Mouse (Mus musculus): Measurements from ENCODE around the gene Sell. TPM values are rescaled to one million over a fixed set of nuclear protein-coding genes. Genes with fewer than 3 reads are reported as not detected.

The Sell gene
- polyA plus RNA-seq, 1 experiment from 2014 or later: 0.26 TPM

GRCm38 (mm10) chr1:164073803-164074202 is 12.0 kb downstream of the Sell start:
- Histone ChIP-seq H3K4me3 (ENCODE audit: low read depth, low read length) (no peak overlapping the region), H3K4me2 (no peak overlapping the region), H3K36me3 (ENCODE audit: insufficient read depth) (no peaks in the 10 kb centered on the region), H3K4me1 (ENCODE audit: insufficient read depth) (no peaks in the 10 kb centered on the region), H3K9me3 (ENCODE audit: low read depth, low read length) (no peaks in the 10 kb centered on the region), H3K27me3 (ENCODE audit: insufficient read depth, low read length) (no peaks in the 10 kb centered on the region), H3K9ac (no peak overlapping the region), H3K27ac (ENCODE audit: low read depth) (no peak overlapping the region)
- TF ChIP-seq CTCF (IDR thresholded peaks at IDR 0.05; ENCODE audit: low read depth): no peak
- 74% methylated on average over 7 of the region's 7 CpGs for WGBS
- no peak for ATAC-seq (ENCODE audit: insufficient read depth)
- DNase-seq: no peak

- Histone ChIP-seq H3K4me1 (ENCODE audit: insufficient read depth) (no peaks in the 10 kb centered on the region), H3K9ac (no peak overlapping the region), H3K27ac (ENCODE audit: low read depth) (no peak overlapping the region), H3K36me3 (ENCODE audit: insufficient read depth) (no peaks in the 10 kb centered on the region), H3K9me3 (ENCODE audit: low read depth, low read length) (no peaks in the 10 kb centered on the region), H3K4me3 (ENCODE audit: low read depth, low read length) (no peak overlapping the region), H3K4me2 (no peak overlapping the region), H3K27me3 (ENCODE audit: insufficient read depth, low read length) (no peaks in the 10 kb centered on the region)
- TF ChIP-seq CTCF (IDR thresholded peaks at IDR 0.05; ENCODE audit: low read depth): no peak
- no peak for DNase-seq
- WGBS: 85% methylated on average over 2 of the region's 2 CpGs
- no peak for ATAC-seq (ENCODE audit: insufficient read depth)
Observed at GRCm38 (mm10) chr1:164074606-164075140, 12.9 kb downstream of the Sell start.

- Histone ChIP-seq H3K9ac (no peak overlapping the region), H3K4me1 (ENCODE audit: insufficient read depth) (no peaks in the 10 kb centered on the region), H3K9me3 (ENCODE audit: low read depth, low read length) (no peaks in the 10 kb centered on the region), H3K4me2 (no peak overlapping the region), H3K4me3 (ENCODE audit: low read depth, low read length) (no peak overlapping the region), H3K27ac (ENCODE audit: low read depth) (no peak overlapping the region), H3K36me3 (ENCODE audit: insufficient read depth) (no peaks in the 10 kb centered on the region), H3K27me3 (ENCODE audit: insufficient read depth, low read length) (no peaks in the 10 kb centered on the region)
- WGBS: 89% methylated on average over 1 of the region's 1 CpGs
- DNase-seq (no peak), ATAC-seq (ENCODE audit: insufficient read depth) (no peak)
- no peak for TF ChIP-seq CTCF (IDR thresholded peaks at IDR 0.05; ENCODE audit: low read depth)
Observed at GRCm38 (mm10) chr1:164075416-164075815, 13.6 kb downstream of the Sell start.

- Histone ChIP-seq H3K27me3 (ENCODE audit: insufficient read depth, low read length) (no peaks in the 10 kb centered on the region), H3K9me3 (ENCODE audit: low read depth, low read length) (no peaks in the 10 kb centered on the region), H3K4me2 (no peak overlapping the region), H3K27ac (ENCODE audit: low read depth) (no peak overlapping the region), H3K4me3 (ENCODE audit: low read depth, low read length) (no peak overlapping the region), H3K36me3 (ENCODE audit: insufficient read depth) (no peaks in the 10 kb centered on the region), H3K4me1 (ENCODE audit: insufficient read depth) (no peaks in the 10 kb centered on the region), H3K9ac (no peak overlapping the region)
- 53% methylated on average over 1 of the region's 1 CpGs for WGBS
- ATAC-seq (ENCODE audit: insufficient read depth) (no peak), DNase-seq (no peak)
- no peak for TF ChIP-seq CTCF (IDR thresholded peaks at IDR 0.05; ENCODE audit: low read depth)
Observed at GRCm38 (mm10) chr1:164076441-164076840, 14.7 kb downstream of the Sell start.

- DNase-seq (no peak), ATAC-seq (ENCODE audit: insufficient read depth) (no peak)
- Histone ChIP-seq H3K4me2 (no peak overlapping the region), H3K4me3 (ENCODE audit: low read depth, low read length) (no peak overlapping the region), H3K9ac (no peak overlapping the region), H3K4me1 (ENCODE audit: insufficient read depth) (no peaks in the 10 kb centered on the region), H3K27ac (ENCODE audit: low read depth) (no peak overlapping the region), H3K9me3 (ENCODE audit: low read depth, low read length) (no peaks in the 10 kb centered on the region), H3K27me3 (ENCODE audit: insufficient read depth, low read length) (no peaks in the 10 kb centered on the region), H3K36me3 (ENCODE audit: insufficient read depth) (no peaks in the 10 kb centered on the region)
- no peak for TF ChIP-seq CTCF (IDR thresholded peaks at IDR 0.05; ENCODE audit: low read depth)
- 79% methylated on average over 3 of the region's 3 CpGs for WGBS
Observed at GRCm38 (mm10) chr1:164077031-164077430, 15.2 kb downstream of the Sell start.

- TF ChIP-seq CTCF (IDR thresholded peaks at IDR 0.05; ENCODE audit: low read depth): no peak
- no peaks in the 10 kb centered on the region for H3K4me1 ChIP-seq (ENCODE audit: insufficient read depth)
- no peak overlapping the region for H3K4me3 ChIP-seq (ENCODE audit: low read depth, low read length)
- no peak overlapping the region for H3K27ac ChIP-seq (ENCODE audit: low read depth)
- no peaks in the 10 kb centered on the region for H3K9me3 ChIP-seq (ENCODE audit: low read depth, low read length)
- WGBS: 75% methylated on average over 4 of the region's 4 CpGs
- H3K27me3 ChIP-seq (ENCODE audit: insufficient read depth, low read length): no peaks in the 10 kb centered on the region
- H3K36me3 ChIP-seq (ENCODE audit: insufficient read depth): no peaks in the 10 kb centered on the region
- DNase-seq: no peak
- H3K9ac ChIP-seq: no peak overlapping the region
- no peak overlapping the region for H3K4me2 ChIP-seq
- ATAC-seq (ENCODE audit: insufficient read depth): no peak
Observed at GRCm38 (mm10) chr1:164078323-164078741, 16.6 kb downstream of the Sell start.

- no peak for TF ChIP-seq CTCF (IDR thresholded peaks at IDR 0.05; ENCODE audit: low read depth)
- ATAC-seq (ENCODE audit: insufficient read depth): no peak
- Histone ChIP-seq H3K4me2 (no peak overlapping the region), H3K4me1 (ENCODE audit: insufficient read depth) (no peaks in the 10 kb centered on the region), H3K36me3 (ENCODE audit: insufficient read depth) (no peaks in the 10 kb centered on the region), H3K27me3 (ENCODE audit: insufficient read depth, low read length) (no peaks in the 10 kb centered on the region), H3K9ac (no peak overlapping the region), H3K9me3 (ENCODE audit: low read depth, low read length) (no peaks in the 10 kb centered on the region), H3K4me3 (ENCODE audit: low read depth, low read length) (no peak overlapping the region), H3K27ac (ENCODE audit: low read depth) (no peak overlapping the region)
- DNase-seq: no peak
- 68% methylated on average over 11 of the region's 11 CpGs for whole genome bisulfite sequencing
Observed at GRCm38 (mm10) chr1:164079091-164079490, 17.3 kb downstream of the Sell start.

- H3K4me3 ChIP-seq (ENCODE audit: low read depth, low read length): no peak overlapping the region
- no peaks in the 10 kb centered on the region for H3K27me3 ChIP-seq (ENCODE audit: insufficient read depth, low read length)
- ATAC-seq (ENCODE audit: insufficient read depth): no peak
- no peaks in the 10 kb centered on the region for H3K36me3 ChIP-seq (ENCODE audit: insufficient read depth)
- DNase-seq: no peak
- no peak for TF ChIP-seq CTCF (IDR thresholded peaks at IDR 0.05; ENCODE audit: low read depth)
- no peaks in the 10 kb centered on the region for H3K9me3 ChIP-seq (ENCODE audit: low read depth, low read length)
- no peak overlapping the region for H3K9ac ChIP-seq
- H3K4me2 ChIP-seq: no peak overlapping the region
- no peak overlapping the region for H3K27ac ChIP-seq (ENCODE audit: low read depth)
- H3K4me1 ChIP-seq (ENCODE audit: insufficient read depth): no peaks in the 10 kb centered on the region
- WGBS: 85% methylated on average over 4 of the region's 4 CpGs
Observed at GRCm38 (mm10) chr1:164083046-164083445, 21.3 kb downstream of the Sell start.

Measured in lung, embryonic 14.5 days (tissue).